Mouse (Mus musculus): ENCODE data around the gene Focad. TPM values are rescaled to one million over a fixed set of nuclear protein-coding genes. Genes with fewer than 3 reads are reported as not detected.

Gene Focad
- 0.28 and 0.29 TPM in 2 replicates for polyA plus RNA-seq (2012)

GRCm38 (mm10) chr4:88094062-88094767 lies at the start of gene Focad:
Gene Focad, plus strand, starts transcription at chr4:88094629.
- peaks cover 23% of the 10 kb centered on the region for H3K4me1 ChIP-seq (ENCODE audit: control insufficient read depth)
- no peaks in the 10 kb centered on the region for H3K27me3 ChIP-seq (ENCODE audit: control insufficient read depth)
- TF ChIP-seq TAL1 (IDR thresholded peaks at IDR 0.05; ENCODE audit: low read length), result no peak
- TF ChIP-seq GATA1 (IDR thresholded peaks at IDR 0.05; ENCODE audit: low read length), result no peak
- H3K4me3 ChIP-seq (replicated peaks), result peak within 1 kb of the TSS; percentile 82
- no peaks in the 10 kb centered on the region for H3K9me3 ChIP-seq (ENCODE audit: control insufficient read depth, low read length)
- H3K36me3 ChIP-seq (ENCODE audit: control insufficient read depth), result no peaks in the 10 kb centered on the region

GRCm38 (mm10) chr4:88045151-88045550 lies 49.3 kb upstream of the Focad start:
- TF ChIP-seq GATA1 (IDR thresholded peaks at IDR 0.05; ENCODE audit: low read length), result no peak
- TF ChIP-seq TAL1 (IDR thresholded peaks at IDR 0.05; ENCODE audit: low read length), result no peak
- no peaks in the 10 kb centered on the region for H3K4me1 ChIP-seq (ENCODE audit: control insufficient read depth)
- no peaks in the 10 kb centered on the region for H3K36me3 ChIP-seq (ENCODE audit: control insufficient read depth)
- no peak overlapping the region for H3K4me3 ChIP-seq (replicated peaks)
- 0 out of 2 replicates have a peak, but pooled peaks cover 2% of the 10 kb centered on the region for H3K27me3 ChIP-seq (ENCODE audit: control insufficient read depth)
- H3K9me3 ChIP-seq (ENCODE audit: control insufficient read depth, low read length), result no peaks in the 10 kb centered on the region

- TF ChIP-seq GATA1 (IDR thresholded peaks at IDR 0.05; ENCODE audit: low read length) (no peak), TAL1 (IDR thresholded peaks at IDR 0.05; ENCODE audit: low read length) (no peak)
- no peaks in the 10 kb centered on the region for H3K36me3 ChIP-seq (ENCODE audit: control insufficient read depth)
- 0 out of 2 replicates have a peak, but pooled peaks cover 2% of the 10 kb centered on the region for H3K27me3 ChIP-seq (ENCODE audit: control insufficient read depth)
- H3K9me3 ChIP-seq (ENCODE audit: control insufficient read depth, low read length), result no peaks in the 10 kb centered on the region
- H3K4me3 ChIP-seq (replicated peaks), result no peak overlapping the region
- no peaks in the 10 kb centered on the region for H3K4me1 ChIP-seq (ENCODE audit: control insufficient read depth)
Measured at GRCm38 (mm10) chr4:88046280-88046679, 48.1 kb upstream of the Focad start.

- Histone ChIP-seq H3K36me3 (ENCODE audit: control insufficient read depth) (no peaks in the 10 kb centered on the region), H3K9me3 (ENCODE audit: control insufficient read depth, low read length) (no peaks in the 10 kb centered on the region), H3K4me1 (ENCODE audit: control insufficient read depth) (peaks cover 3% of the 10 kb centered on the region; the same call in 1 of the 2 replicates), H3K4me3 (replicated peaks) (no peak overlapping the region), H3K27me3 (ENCODE audit: control insufficient read depth) (no peaks in the 10 kb centered on the region)
- no peak for TF ChIP-seq TAL1 (IDR thresholded peaks at IDR 0.05; ENCODE audit: low read length)
- TF ChIP-seq GATA1 (IDR thresholded peaks at IDR 0.05; ENCODE audit: low read length), result no peak
Measured at GRCm38 (mm10) chr4:88075388-88075787, 19.0 kb upstream of the Focad start.

- Histone ChIP-seq H3K4me3 (replicated peaks) (no peak overlapping the region), H3K4me1 (ENCODE audit: control insufficient read depth) (peaks cover 11% of the 10 kb centered on the region)
- TF ChIP-seq GATA1 (IDR thresholded peaks at IDR 0.05; ENCODE audit: low read length), result no peak
- no peak for TF ChIP-seq TAL1 (IDR thresholded peaks at IDR 0.05; ENCODE audit: low read length)
Measured at GRCm38 (mm10) chr4:88078983-88079382, 15.4 kb upstream of the Focad start.

GRCm38 (mm10) chr4:88081417-88081816 lies 13.0 kb upstream of the Focad start:
- peaks cover 11% of the 10 kb centered on the region for H3K4me1 ChIP-seq (ENCODE audit: control insufficient read depth)
- no peak overlapping the region for H3K4me3 ChIP-seq (replicated peaks)
- no peaks in the 10 kb centered on the region for H3K9me3 ChIP-seq (ENCODE audit: control insufficient read depth, low read length)
- H3K36me3 ChIP-seq (ENCODE audit: control insufficient read depth), result no peaks in the 10 kb centered on the region
- no peaks in the 10 kb centered on the region for H3K27me3 ChIP-seq (ENCODE audit: control insufficient read depth)
- no peak for TF ChIP-seq GATA1 (IDR thresholded peaks at IDR 0.05; ENCODE audit: low read length)
- TF ChIP-seq TAL1 (IDR thresholded peaks at IDR 0.05; ENCODE audit: low read length), result no peak

More at GRCm38 (mm10) chr4:88078983-88079382, 15.4 kb upstream of the Focad start:
- Histone ChIP-seq H3K27me3 (ENCODE audit: control insufficient read depth) (no peaks in the 10 kb centered on the region), H3K9me3 (ENCODE audit: control insufficient read depth, low read length) (no peaks in the 10 kb centered on the region), H3K36me3 (ENCODE audit: control insufficient read depth) (no peaks in the 10 kb centered on the region)

GRCm38 (mm10) chr4:88081885-88082284 lies 12.5 kb upstream of the Focad start:
- TF ChIP-seq TAL1 (IDR thresholded peaks at IDR 0.05; ENCODE audit: low read length) (no peak), GATA1 (IDR thresholded peaks at IDR 0.05; ENCODE audit: low read length) (no peak)
- Histone ChIP-seq H3K9me3 (ENCODE audit: control insufficient read depth, low read length) (no peaks in the 10 kb centered on the region), H3K4me3 (replicated peaks) (peak overlapping the region; percentile 17), H3K27me3 (ENCODE audit: control insufficient read depth) (no peaks in the 10 kb centered on the region), H3K36me3 (ENCODE audit: control insufficient read depth) (no peaks in the 10 kb centered on the region), H3K4me1 (ENCODE audit: control insufficient read depth) (peaks cover 11% of the 10 kb centered on the region)

- Histone ChIP-seq H3K27me3 (ENCODE audit: control insufficient read depth) (no peaks in the 10 kb centered on the region), H3K36me3 (ENCODE audit: control insufficient read depth) (no peaks in the 10 kb centered on the region), H3K4me1 (ENCODE audit: control insufficient read depth) (peaks cover 11% of the 10 kb centered on the region), H3K9me3 (ENCODE audit: control insufficient read depth, low read length) (no peaks in the 10 kb centered on the region), H3K4me3 (replicated peaks) (no peak overlapping the region)
- TF ChIP-seq GATA1 (IDR thresholded peaks at IDR 0.05; ENCODE audit: low read length), result no peak
- TF ChIP-seq TAL1 (IDR thresholded peaks at IDR 0.05; ENCODE audit: low read length), result no peak
Measured at GRCm38 (mm10) chr4:88082381-88082780, 12.0 kb upstream of the Focad start.

- H3K9me3 ChIP-seq (ENCODE audit: control insufficient read depth, low read length), result no peaks in the 10 kb centered on the region
- H3K36me3 ChIP-seq (ENCODE audit: control insufficient read depth), result no peaks in the 10 kb centered on the region
- TF ChIP-seq TAL1 (IDR thresholded peaks at IDR 0.05; ENCODE audit: low read length) (no peak), GATA1 (IDR thresholded peaks at IDR 0.05; ENCODE audit: low read length) (no peak)
- H3K4me3 ChIP-seq (replicated peaks), result no peak overlapping the region
- no peaks in the 10 kb centered on the region for H3K27me3 ChIP-seq (ENCODE audit: control insufficient read depth)
- peaks cover 11% of the 10 kb centered on the region for H3K4me1 ChIP-seq (ENCODE audit: control insufficient read depth)
Measured at GRCm38 (mm10) chr4:88083781-88084180, 10.6 kb upstream of the Focad start.
